7 mouse cellular contexts compared by ENCODE assay signal in the genomic region with DNA sequence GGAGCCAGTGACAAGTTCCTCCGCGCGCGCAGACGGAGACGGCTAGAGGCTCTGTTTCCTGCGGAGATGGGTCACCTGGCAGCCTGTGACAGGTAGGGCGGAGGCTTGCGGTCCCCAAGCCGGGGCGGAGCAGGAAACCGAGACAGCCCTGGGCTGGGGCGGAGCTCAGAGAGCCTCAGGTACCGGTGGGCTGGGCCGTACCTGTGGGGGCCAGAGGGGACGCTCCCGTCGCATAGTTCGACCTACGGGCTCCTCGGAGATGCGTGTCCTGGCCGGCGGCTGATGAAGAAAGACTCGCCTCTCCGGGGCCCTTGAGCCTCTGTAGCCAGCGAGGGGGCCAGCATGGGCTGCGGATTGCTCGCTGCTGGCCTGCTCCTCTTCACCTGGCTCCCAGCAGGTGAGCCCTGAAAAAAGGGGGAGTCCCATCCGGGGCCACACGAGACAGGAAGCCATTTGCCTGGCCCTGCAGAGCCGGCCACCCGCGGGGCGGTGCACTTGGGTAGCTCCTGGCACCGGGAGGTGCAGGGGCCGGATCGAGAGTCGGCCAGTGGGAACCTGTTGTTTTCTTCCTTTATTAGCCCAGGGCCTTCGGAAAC. TPM values are rescaled to one million over a fixed set of nuclear protein-coding genes. Genes with fewer than 3 reads are reported as not detected.
DNase-seq lines count a peak whose midpoint lies in the region; ATAC-seq lines count a peak whose summit lies in the region.

TSS of gene Ildr1 (plus strand) at position 161 of the 596 bp plus-strand sequence.

- H3K27ac ChIP-seq in forebrain, embryonic 14.5 days (ENCODE audit: low read depth, low read length): no peak within 1 kb of the TSS
- H3K27ac ChIP-seq in stomach, embryonic 15.5 days: peak within 1 kb of the TSS; percentile 38; the same call in 1 of the 2 replicates

- 2% methylated on average over 40 of the region's 40 CpGs for WGBS in forebrain, embryonic 14.5 days
- WGBS in stomach, embryonic 15.5 days: under 1% methylated on average over 40 of the region's 40 CpGs

- ATAC-seq in forebrain, embryonic 14.5 days: peak; percentile 23; the same call in 1 of the 2 replicates
- peak; percentile 64 for ATAC-seq in megakaryocyte progenitor cell, adult 5-6 weeks (replicated peaks; ENCODE audit: poor library complexity)
- peak; percentile 79; the same call in 1 of the 2 replicates for ATAC-seq in stomach, embryonic 15.5 days (ENCODE audit: insufficient read depth, low FRiP score, low read depth)

- H3K4me2 ChIP-seq in forebrain, embryonic 14.5 days (ENCODE audit: low read length): peak within 1 kb of the TSS; percentile 51
- H3K4me2 ChIP-seq in stomach, embryonic 15.5 days: peak within 1 kb of the TSS; percentile 69

- DNase-seq in spleen, adult 12 weeks (ENCODE audit: low spot score): peak; percentile 37
- no peak for DNase-seq in spleen, postnatal 4 days (ENCODE audit: low spot score in 2 of 2)
- DNase-seq in forebrain, embryonic 14.5 days (ENCODE audit: low spot score): peak; percentile 14
- peak; percentile 69 for DNase-seq in kidney, postnatal 10 days
- DNase-seq in right cerebral cortex, postnatal 25 days: no peak

- no peaks in the 10 kb centered on the region for H3K9me3 ChIP-seq in forebrain, embryonic 14.5 days (replicated peaks; ENCODE audit: control insufficient read depth, low read length)
- H3K9me3 ChIP-seq in stomach, embryonic 15.5 days: no peaks in the 10 kb centered on the region

- no peaks in the 10 kb centered on the region for H3K4me1 ChIP-seq in forebrain, embryonic 14.5 days (ENCODE audit: control insufficient read depth, insufficient read depth, low read length)
- 0 out of 2 replicates have a peak, but pooled peaks cover 4% of the 10 kb centered on the region for H3K4me1 ChIP-seq in stomach, embryonic 15.5 days

- H3K4me3 ChIP-seq in forebrain, embryonic 14.5 days (ENCODE audit: low read depth, low read length): peak within 1 kb of the TSS; percentile 26
- peak within 1 kb of the TSS; percentile 42 for H3K4me3 ChIP-seq in stomach, embryonic 15.5 days (replicated peaks)

- no peaks in the 10 kb centered on the region for H3K36me3 ChIP-seq in forebrain, embryonic 14.5 days (ENCODE audit: control insufficient read depth, insufficient read depth, low read length)
- no peaks in the 10 kb centered on the region for H3K36me3 ChIP-seq in stomach, embryonic 15.5 days

- H3K27me3 ChIP-seq in forebrain, embryonic 14.5 days (replicated peaks; ENCODE audit: control insufficient read depth, insufficient read depth, low read length): peaks cover 6% of the 10 kb centered on the region; the same call in 1 of the 2 replicates
- H3K27me3 ChIP-seq in stomach, embryonic 15.5 days (replicated peaks): 0 out of 2 replicates have a peak, but pooled peaks cover 4% of the 10 kb centered on the region

- peak within 1 kb of the TSS; percentile 22; the same call in 1 of the 2 replicates for H3K9ac ChIP-seq in forebrain, embryonic 14.5 days (ENCODE audit: low read length)
- no peak within 1 kb of the TSS; the same call in 1 of the 2 replicates for H3K9ac ChIP-seq in stomach, embryonic 15.5 days

RNA-seq across cellular contexts. Expression of gene Ildr1, which starts in this region (rescaled TPM):
- polyA plus RNA-seq in forebrain, embryonic 14.5 days (2014; fragmentation: Nextera tagmentation; extraction: Ambion mirVana): 0.21 TPM in 1 of 2 replicates, not detected in the other
- 0.15 TPM in 1 of 2 replicates, not detected in the other for total RNA-seq in megakaryocyte progenitor cell, adult 5-6 weeks (2015)
- 0.10 TPM in 1 of 2 replicates, not detected in the other for total RNA-seq in megakaryocyte progenitor cell, adult 5-6 weeks (2017)
- polyA plus RNA-seq in stomach, embryonic 15.5 days (2015; fragmentation: Nextera tagmentation; extraction: Ambion mirVana): 7.5 and 7.8 TPM in 2 replicates

Comparison
In these comparisons a context has a peak if more than half of its experiments do, and no peak if none do; other contexts are left out.
1. DNase-seq: peak in spleen, adult 12 weeks (single experiment) and kidney, postnatal 10 days (single experiment); none in spleen, postnatal 4 days (0 of 2) and right cerebral cortex, postnatal 25 days (single experiment).
2. Peak in DNase-seq, ATAC-seq, H3K4me3 ChIP-seq, H3K9ac ChIP-seq and H3K4me2 ChIP-seq in forebrain, embryonic 14.5 days; RNA of the gene not detected or under 1 TPM.
3. Peak in ATAC-seq in megakaryocyte progenitor cell, adult 5-6 weeks; RNA of the gene not detected or under 1 TPM.
4. ATAC-seq: peak in every context shown above with its lines; median percentile 79 in stomach, embryonic 15.5 days; 64 in megakaryocyte progenitor cell, adult 5-6 weeks; 23 in forebrain, embryonic 14.5 days.